Mouse (Mus musculus): Measurements from ENCODE around the gene Kif1b.

DNA sequence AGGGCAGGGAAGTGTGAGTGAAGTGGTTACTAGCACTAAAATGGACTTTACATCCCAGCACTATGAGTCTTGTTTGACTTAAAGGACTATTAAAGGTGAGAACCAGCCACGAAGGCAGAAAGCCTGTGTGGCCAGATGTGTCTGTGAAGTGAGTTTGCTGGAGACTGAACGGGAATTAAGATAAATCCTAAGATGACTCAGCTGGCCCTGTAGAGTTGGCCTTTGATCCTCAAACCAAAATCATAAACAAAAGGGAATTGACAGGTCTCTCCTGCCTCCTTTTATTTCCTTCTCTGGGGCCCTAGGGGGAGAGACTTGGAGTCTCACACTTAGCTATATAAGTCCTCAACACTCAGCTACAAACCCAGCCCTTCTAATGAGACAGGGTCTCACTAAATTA lies 92.1 kb downstream of the Kif1b start:
- TF ChIP-seq CTCF (IDR thresholded peaks at IDR 0.05) (no peak), EP300 (IDR thresholded peaks at IDR 0.05) (no peak)
